Mouse (Mus musculus) cortical plate, adult 2 months (tissue): ENCODE data around the gene Rims3. TPM values are rescaled to one million over a fixed set of nuclear protein-coding genes. Genes with fewer than 3 reads are reported as not detected.

Source experiments
- H3K27ac ChIP-seq: fragments of 200-500 bp; 2 replicates; pipeline ENCODE4 v1.5.1; 2012; ENCODE audit warnings: low read length, control low read depth, inconsistent platforms; ENCODE audit not compliant: insufficient read depth
- H3K4me1 ChIP-seq: fragments of 200-500 bp; 2 replicates; pipeline ENCODE4 v1.6.1; 2011; ENCODE audit warnings: low read length; ENCODE audit not compliant: control insufficient read depth, insufficient read depth
- H3K4me3 ChIP-seq: fragments of 200-500 bp; 2 replicates; pipeline ENCODE4 v1.5.1; 2011; ENCODE audit warnings: mild to moderate bottlenecking, low read length, control low read depth; ENCODE audit not compliant: insufficient read depth
- CTCF ChIP-seq: fragments of 200-500 bp; IDR thresholded peaks from 2 replicates; pipeline ENCODE4 v1.5.1; 2011; ENCODE audit warnings: mild to moderate bottlenecking, control low read depth, low read length; ENCODE audit not compliant: insufficient read depth; ENCODE audit errors: extremely low read depth
- POLR2A ChIP-seq: fragments of 200-500 bp; IDR thresholded peaks from 2 replicates; pipeline ENCODE4 v1.6.1; 2011; ENCODE audit warnings: mild to moderate bottlenecking, low read length, control low read depth; ENCODE audit not compliant: insufficient read depth; ENCODE audit errors: extremely low read depth
- polyA plus RNA-seq: library from polyadenylated mRNA; depleted of rRNA; stranded (reverse); fragments of >200 nt; gene quantifications from 2 replicates; pipeline ENCODE4 v1.2.3, GENCODE M21; 2012; rRNA removed

Gene Rims3
- polyA plus RNA-seq = 95.7 and 102 TPM in 2 replicates

GRCm38 (mm10) chr4:120854588-120855319 is at the start of gene Rims3:
Rims3 (plus strand) TSS chr4:120854816.
- H3K27ac ChIP-seq = no peak within 1 kb of the TSS
- peaks cover 2% of the 10 kb centered on the region; the same call in 1 of the 2 replicates for H3K4me1 ChIP-seq
- H3K4me3 ChIP-seq = peak within 1 kb of the TSS; percentile 39
- TF ChIP-seq POLR2A = no peak
- TF ChIP-seq CTCF = no peak

- H3K4me3 ChIP-seq = no peak overlapping the region
- no peak overlapping the region for H3K27ac ChIP-seq
- TF ChIP-seq POLR2A (no peak), CTCF (no peak)
- H3K4me1 ChIP-seq = no peaks in the 10 kb centered on the region; the same call in 1 of the 2 replicates
These were observed 48.8 kb upstream of the Rims3 start for GRCm38 (mm10) chr4:120805816-120806215.

DNA sequence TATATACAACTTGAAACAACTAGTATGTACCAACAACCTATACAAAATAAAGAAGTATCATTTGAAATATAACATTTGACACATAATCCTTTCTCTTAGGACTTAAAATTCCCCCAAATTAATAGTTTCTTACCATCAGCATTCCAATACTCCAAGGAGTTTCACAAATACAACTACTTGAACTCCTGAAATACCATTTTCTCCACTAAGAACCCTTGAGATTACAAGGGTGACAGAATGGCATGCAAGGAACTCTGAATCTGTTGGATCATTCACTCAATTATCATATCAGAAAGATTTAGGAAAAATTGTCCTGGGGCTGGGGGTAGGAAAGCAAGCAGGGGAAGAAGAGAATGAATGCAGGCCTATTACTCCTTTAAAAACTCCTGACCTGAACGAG is 40.9 kb upstream of the Rims3 start:
- peak overlapping the region; percentile 38; the same call in 1 of the 2 replicates for H3K4me3 ChIP-seq
- peaks cover 6% of the 10 kb centered on the region for H3K4me1 ChIP-seq
- peak overlapping the region; percentile 38; the same call in 1 of the 2 replicates for H3K27ac ChIP-seq
- TF ChIP-seq POLR2A = no peak
- TF ChIP-seq CTCF = no peak

DNA sequence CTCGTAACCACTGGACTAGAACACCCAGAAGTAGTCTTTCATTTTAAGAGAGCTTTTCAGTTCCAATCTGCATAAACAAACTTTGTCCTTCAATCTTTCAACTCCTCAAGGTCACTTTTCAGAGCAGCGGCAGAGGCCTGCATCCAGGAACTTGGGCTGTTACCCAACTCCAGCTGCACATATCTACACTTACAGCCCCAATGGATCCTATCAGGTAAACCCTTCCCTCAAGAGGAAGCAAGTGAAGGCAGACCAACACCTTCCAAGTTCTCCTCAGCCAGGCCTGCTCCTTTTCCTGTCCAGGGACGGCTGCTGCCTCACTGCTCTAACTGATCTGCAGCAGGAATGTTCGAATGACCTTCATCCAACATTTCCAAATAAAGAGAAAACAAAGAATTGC is 40.4 kb upstream of the Rims3 start:
- TF ChIP-seq CTCF = no peak
- no peak for TF ChIP-seq POLR2A
- Histone ChIP-seq H3K4me3 (peak overlapping the region; percentile 38), H3K4me1 (peaks cover 6% of the 10 kb centered on the region), H3K27ac (peak overlapping the region; percentile 38)

DNA sequence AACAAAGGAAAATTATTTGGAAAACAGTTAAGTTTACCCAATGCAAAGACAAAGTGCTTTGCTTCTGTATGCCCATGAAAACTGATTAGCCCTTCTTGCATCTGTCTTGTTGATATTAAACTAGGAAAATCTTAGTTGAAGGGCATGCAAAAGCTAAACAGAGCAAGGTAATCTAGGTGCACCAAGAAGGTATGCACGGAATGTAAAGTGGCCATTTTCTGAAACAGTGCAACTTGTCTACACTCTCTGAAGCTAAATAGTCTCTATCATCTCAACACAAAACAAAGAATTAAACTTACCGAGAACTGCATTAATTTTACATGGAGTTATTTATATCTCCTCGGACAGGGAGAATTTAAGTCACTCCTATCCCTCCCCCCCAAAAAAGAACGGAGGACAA is 39.5 kb upstream of the Rims3 start:
- TF ChIP-seq POLR2A (no peak), CTCF (no peak)
- no peak overlapping the region for H3K27ac ChIP-seq
- peak overlapping the region; percentile 38 for H3K4me3 ChIP-seq
- H3K4me1 ChIP-seq = peaks cover 6% of the 10 kb centered on the region

DNA sequence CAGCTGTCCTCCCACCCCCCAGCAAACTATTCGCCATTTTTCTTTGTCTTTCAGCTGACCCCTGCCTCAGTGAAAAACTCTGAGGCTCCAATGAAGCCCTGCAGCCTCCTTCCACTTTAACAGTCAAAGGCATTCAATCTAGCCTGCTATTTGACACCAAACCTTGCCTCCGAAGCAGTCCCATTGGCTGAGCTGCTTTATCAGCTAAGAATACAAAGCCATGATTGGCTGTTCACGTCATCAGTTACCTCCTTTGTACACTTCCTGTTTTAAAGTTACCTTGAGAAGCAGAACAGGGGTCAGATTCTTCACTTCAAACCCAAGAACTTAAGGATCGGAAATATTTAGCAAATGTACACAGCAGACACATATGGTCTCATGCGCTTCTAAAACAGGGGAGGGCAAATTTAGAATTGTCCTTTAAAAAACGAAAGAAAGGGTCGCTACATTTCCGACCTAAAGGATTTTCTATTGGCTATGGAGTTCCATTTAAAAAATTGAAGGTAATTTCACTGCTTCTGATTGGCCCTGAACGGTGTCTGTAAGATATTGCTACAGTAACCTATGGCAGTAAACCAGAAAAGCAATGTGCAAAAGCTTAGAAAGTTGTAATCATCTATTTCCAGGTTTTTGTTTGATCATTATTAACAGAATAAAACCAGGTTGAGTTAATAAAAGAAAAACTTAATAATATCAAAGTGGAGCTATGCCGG is 38.8 kb upstream of the Rims3 start:
- TF ChIP-seq POLR2A = peak; percentile 79
- TF ChIP-seq CTCF = no peak
- Histone ChIP-seq H3K27ac (no peak overlapping the region), H3K4me3 (peak overlapping the region; percentile 38), H3K4me1 (peaks cover 6% of the 10 kb centered on the region)

DNA sequence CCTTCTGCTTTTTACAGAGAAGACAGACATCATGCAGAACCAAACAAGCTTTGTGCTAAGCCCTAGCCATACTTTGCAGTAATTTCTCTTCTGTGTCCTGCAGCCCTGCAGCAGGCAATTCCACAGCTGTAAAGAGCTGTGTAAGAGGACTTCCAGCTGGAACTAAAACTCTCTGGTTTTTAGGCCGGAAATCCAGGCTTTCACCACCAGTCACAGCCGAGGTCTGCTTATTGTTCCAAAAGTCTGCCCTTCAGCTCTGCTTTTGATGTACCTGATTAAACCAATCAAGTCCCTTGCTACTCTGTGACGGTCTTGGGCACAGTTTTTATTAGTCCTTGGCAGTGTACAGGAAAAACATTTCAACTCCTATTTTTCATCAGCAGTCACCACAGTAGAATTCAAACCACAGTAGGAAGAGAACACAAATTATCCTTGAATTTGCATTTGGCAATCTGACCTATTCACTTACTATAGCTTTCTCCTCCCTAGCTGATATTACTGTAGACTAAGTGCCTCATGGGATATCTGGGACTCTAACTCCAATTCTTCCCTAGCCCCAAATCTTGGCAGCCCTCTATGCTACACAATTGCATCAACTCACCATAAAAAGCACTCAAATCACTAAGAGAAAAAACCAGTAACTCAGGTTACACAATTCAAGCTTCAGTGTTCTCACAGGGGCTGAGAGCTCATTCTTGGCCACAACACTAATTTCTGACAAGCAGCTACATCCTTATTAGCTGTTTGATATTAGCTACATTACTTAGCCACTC is 37.4 kb upstream of the Rims3 start:
- Histone ChIP-seq H3K4me1 (peaks cover 4% of the 10 kb centered on the region; the same call in 1 of the 2 replicates), H3K4me3 (no peak overlapping the region), H3K27ac (peak overlapping the region; percentile 30)
- TF ChIP-seq CTCF = no peak
- TF ChIP-seq POLR2A = no peak

GRCm38 (mm10) chr4:120817951-120818350 is 36.7 kb upstream of the Rims3 start:
- TF ChIP-seq POLR2A (no peak), CTCF (no peak)
- Histone ChIP-seq H3K4me1 (no peaks in the 10 kb centered on the region; the same call in 1 of the 2 replicates), H3K27ac (no peak overlapping the region), H3K4me3 (no peak overlapping the region)

DNA sequence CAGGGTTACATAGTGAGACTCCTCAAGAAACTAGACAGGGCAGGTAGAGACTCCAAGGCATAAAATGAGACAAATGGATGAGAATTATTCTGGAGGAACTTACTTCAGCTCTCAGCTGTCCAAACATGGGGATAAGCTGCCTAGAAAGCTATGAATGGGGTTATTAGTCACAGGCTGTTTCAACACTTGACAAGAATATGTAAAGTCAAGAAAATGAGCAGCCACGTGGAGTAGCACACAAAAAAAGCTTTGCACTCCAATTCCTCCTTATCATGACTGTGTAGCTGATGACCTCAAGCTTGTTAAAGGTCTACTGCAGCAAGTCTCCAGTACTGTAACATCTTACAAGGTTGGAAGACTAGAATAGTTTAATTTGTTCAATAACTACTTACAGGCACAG is 35.3 kb upstream of the Rims3 start:
- Histone ChIP-seq H3K27ac (no peak overlapping the region), H3K4me3 (no peak overlapping the region), H3K4me1 (peaks cover 2% of the 10 kb centered on the region; the same call in 1 of the 2 replicates)
- no peak for TF ChIP-seq CTCF
- no peak for TF ChIP-seq POLR2A
